Mouse (Mus musculus) cerebellum, adult 2 months (tissue): ENCODE measurements at regions not wholly inside any gene's neighbourhood (a gene's known extent, or its start where the extent isn't known, plus 50 kb on each side); places are given as distances from the start of the nearest gene placed in this dataset.

Experiments used
- CTCF ChIP-seq: fragments of 200-500 bp; IDR thresholded peaks from 2 replicates; pipeline ENCODE4 v1.5.1; 2011; ENCODE audit warnings: low read depth, mild to moderate bottlenecking, control low read depth, low read length, moderate library complexity, borderline replicate concordance; ENCODE audit not compliant: insufficient read depth
- POLR2A ChIP-seq: fragments of 200-500 bp; IDR thresholded peaks from 2 replicates; pipeline ENCODE4 v1.6.1; 2011; ENCODE audit warnings: low read length, control low read depth, borderline replicate concordance; ENCODE audit not compliant: insufficient read depth

- TF ChIP-seq CTCF (no peak), POLR2A (no peak)
Observed at GRCm38 (mm10) chr1:190452115-190452842, 281.8 kb upstream of the Prox1 start.
